Mouse (Mus musculus): ENCODE results near the gene Apom.
A peak's percentile ranks its signal among the peaks of the same experiment; 100 is the strongest.

The Apom gene

GRCm38 (mm10) chr17:35094475-35095365 is 37.1 kb downstream of the Apom start:
- DNase-seq: no peak

- no peak for DNase-seq
Observed at GRCm38 (mm10) chr17:35092403-35093198, 39.2 kb downstream of the Apom start.

DNA sequence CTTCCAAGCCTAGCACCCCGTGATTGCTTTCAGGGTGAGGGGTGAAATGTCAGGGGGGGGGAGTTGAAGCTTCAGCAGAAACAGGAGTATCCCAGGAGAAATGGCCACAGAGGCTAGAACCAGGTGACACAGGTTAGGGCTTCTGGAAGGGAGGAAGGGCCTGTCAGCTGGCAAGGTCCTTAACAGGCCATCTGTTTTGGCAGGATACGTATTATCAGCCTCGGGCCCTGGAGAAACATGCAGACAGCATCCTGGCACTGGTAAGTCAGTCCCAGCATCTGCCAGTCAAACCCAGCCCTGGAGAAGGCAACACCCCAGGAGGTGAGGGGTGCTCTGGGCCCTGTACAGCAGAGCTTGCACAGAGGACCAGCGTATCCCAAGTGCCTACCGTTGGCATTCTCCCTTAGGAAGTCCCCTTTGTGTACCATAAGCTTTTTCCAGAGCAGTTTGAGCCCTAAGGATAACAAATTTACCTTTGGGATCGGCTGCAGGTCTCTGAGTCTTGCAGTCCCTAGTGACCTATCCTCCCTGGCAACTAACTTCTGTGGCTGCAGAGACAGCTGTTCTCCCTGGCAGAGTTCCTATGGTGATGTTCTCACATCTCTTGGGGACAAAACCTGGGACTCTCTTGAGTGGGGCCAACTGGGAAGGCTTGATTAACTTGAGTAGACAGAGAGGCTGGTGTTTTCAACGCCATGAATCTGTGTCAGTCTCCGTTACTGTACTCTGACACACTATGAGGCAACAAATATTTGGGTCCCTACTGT is 41.5 kb downstream of the Apom start:
- DNase-seq: no peak

GRCm38 (mm10) chr17:35088825-35089644 is 42.8 kb downstream of the Apom start, which contains the start of gene Abhd16a:
Abhd16a (plus strand) TSS chr17:35089263.
- DNase-seq: peak; percentile 95

DNA sequence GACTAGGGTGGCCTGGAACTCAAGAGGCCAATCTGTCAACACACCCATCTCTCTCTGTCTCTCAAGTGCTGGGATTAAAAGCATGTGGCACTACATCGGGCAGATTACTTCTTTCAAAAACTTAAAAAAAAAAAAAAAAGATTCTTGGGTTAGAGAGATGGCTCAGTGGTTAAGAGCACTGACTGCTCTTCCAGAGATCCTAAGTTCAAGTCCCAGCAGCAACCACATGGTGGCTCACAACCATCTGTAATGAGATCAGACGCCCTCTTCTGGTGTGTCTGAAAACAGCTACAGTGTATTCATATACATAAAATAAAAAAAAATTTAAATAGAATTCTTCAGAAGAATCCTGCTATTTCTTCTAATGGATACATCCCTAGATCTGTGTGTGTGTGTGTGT is 43.7 kb downstream of the Apom start:
- no peak for DNase-seq

- no peak for DNase-seq
Observed at GRCm38 (mm10) chr17:35085208-35085865, 46.5 kb downstream of the Apom start, which contains the start of gene Ly6g6f. Ly6g6f (minus strand) TSS chr17:35085610.

- no peak for DNase-seq
Observed at GRCm38 (mm10) chr17:35083929-35084497, 47.8 kb downstream of the Apom start.

- no peak for DNase-seq
Observed at GRCm38 (mm10) chr17:35082841-35083576, 48.8 kb downstream of the Apom start.

- DNase-seq: no peak
Observed at GRCm38 (mm10) chr17:35080710-35081109, 51.1 kb downstream of the Apom start.

DNA sequence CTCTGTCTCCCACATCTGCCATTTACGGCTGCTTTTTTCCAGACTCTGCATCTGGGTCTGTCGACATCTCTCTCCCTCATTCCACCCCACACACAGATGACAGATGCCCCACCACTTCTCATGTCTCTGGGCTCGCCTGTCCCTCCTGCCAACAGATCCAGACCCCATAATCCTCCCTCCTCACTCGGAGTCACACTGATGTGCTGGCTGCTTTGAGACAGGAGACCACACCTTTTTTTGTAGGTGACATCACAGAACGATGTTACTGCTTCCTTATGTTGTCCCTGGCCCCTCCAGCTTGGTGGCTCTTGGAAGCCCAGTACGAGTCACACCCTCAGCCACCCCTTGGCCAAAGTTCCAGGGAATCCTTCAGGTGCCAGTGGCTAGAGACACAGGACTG is 51.6 kb downstream of the Apom start:
- DNase-seq: no peak

- no peak for DNase-seq
Observed at GRCm38 (mm10) chr17:35079778-35080177, 52.1 kb downstream of the Apom start.
